Mouse (Mus musculus): Measurements from ENCODE around the gene Tbc1d22b.
A peak's percentile ranks its signal among the peaks of the same experiment; 100 is the strongest.

- TF ChIP-seq CTCF (conservative IDR thresholded peaks at IDR 0.05; ENCODE audit: low read length) (no peak), NANOG (IDR thresholded peaks at IDR 0.05; ENCODE audit: borderline replicate concordance, low read length) (0 out of 2 replicates have a peak, but pooled peaks have one; percentile 13), POU5F1 (IDR thresholded peaks at IDR 0.05; ENCODE audit: borderline replicate concordance, low read length) (no peak)
Observed at GRCm38 (mm10) chr17:29629620-29630019, 80.0 kb downstream of the Tbc1d22b start.

Measured in E14TG2a.4 (cell line).